In the genomic region with DNA sequence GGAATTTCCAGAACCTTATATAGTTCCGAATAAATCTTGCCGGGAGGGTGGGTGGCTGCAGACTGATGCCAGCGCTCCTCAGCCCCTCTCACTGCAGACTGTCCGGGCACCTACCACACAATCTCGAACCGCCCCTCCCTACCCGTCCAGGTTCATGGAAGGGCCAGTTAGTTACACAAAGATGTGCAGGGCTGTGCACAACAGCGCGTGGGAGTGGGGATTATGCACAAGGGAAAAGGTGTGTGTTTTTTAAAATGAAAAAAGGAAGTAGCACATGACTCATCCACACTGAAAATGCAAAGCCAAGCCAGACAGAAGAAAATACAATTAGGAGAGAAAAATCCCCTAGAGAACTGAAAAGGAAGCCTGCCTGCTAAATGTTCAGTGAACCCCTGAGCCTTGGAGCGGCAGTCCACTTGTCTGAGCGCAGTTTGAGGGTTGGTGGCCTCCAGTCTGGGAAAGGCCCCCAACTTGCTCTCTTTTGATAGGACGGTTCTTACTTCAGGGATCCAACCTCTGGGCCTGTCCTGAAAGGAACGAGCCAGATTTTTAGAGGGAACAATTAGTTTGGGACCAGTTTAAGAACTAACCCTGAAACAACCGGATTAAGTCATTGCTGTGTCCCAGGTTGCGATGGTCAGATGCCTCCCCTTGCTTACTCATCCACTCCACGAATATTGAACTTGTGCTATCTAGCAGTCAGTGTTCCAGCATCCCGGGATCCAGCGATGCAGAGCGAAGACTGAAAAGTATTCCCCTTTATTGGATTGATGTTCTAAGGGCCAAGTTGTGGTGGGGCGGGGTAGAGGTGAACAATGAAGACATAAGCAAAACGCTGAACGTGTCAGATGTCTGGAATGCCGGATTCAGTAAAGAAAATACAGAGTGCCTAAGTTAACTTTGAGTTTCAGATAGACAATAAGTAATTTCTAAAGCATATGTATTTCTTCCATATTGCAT, we compare ENCODE assay signal across 7 mouse cellular contexts.
DNase-seq lines count a peak whose midpoint lies in the region; ATAC-seq and TF ChIP-seq lines count a peak whose summit lies in the region.

No protein-coding gene starts in this region.

- WGBS in hindbrain, postnatal 0 days, result 37% methylated on average over 23 of the region's 23 CpGs
- 20% methylated on average over 23 of the region's 23 CpGs for WGBS in lung, embryonic 15.5 days
- WGBS in stomach, embryonic 16.5 days, result 19% methylated on average over 23 of the region's 23 CpGs

- DNase-seq in ES-E14 (ENCODE audit: low read depth, low spot score), result no peak
- DNase-seq in adrenal gland, postnatal 36 days, result peak; percentile 12 to 33
- DNase-seq in gastrocnemius, postnatal 14 days, result peak; percentile 45
- DNase-seq in hindbrain, postnatal 0 days (ENCODE audit: low spot score), result no peak
- no peak for DNase-seq in ovary, postnatal 10 days (ENCODE audit: low spot score)

- peak overlapping the region; percentile 85; the same call in 1 of the 2 replicates for H3K27ac ChIP-seq in ES-E14 (ENCODE audit: insufficient read depth, low read depth, low read length, poor library complexity, severe bottlenecking)
- no peak overlapping the region for H3K27ac ChIP-seq in hindbrain, postnatal 0 days
- peak overlapping the region; percentile 86 for H3K27ac ChIP-seq in lung, embryonic 15.5 days
- H3K27ac ChIP-seq in stomach, embryonic 16.5 days (ENCODE audit: low read length), result peak overlapping the region; percentile 95

- H3K4me2 ChIP-seq in hindbrain, postnatal 0 days (ENCODE audit: low read depth, low read length), result peak overlapping the region; percentile 86
- peak overlapping the region; percentile 76 for H3K4me2 ChIP-seq in lung, embryonic 15.5 days
- H3K4me2 ChIP-seq in stomach, embryonic 16.5 days (ENCODE audit: low read depth, low read length), result peak overlapping the region; percentile 71

- in situ Hi-C loops in ES-E14 (cut with MboI; ENCODE audit: low sequenced_read_pairs in 2 of 2, unreplicated experiment in 2 of 2), result no loop called here

- peaks cover 5% of the 10 kb centered on the region for H3K36me3 ChIP-seq in ES-E14 (ENCODE audit: control insufficient read depth, insufficient read depth, low read length, poor library complexity, severe bottlenecking)
- no peaks in the 10 kb centered on the region for H3K36me3 ChIP-seq in hindbrain, postnatal 0 days (ENCODE audit: insufficient read depth, low read length)
- H3K36me3 ChIP-seq in lung, embryonic 15.5 days, result no peaks in the 10 kb centered on the region
- no peaks in the 10 kb centered on the region for H3K36me3 ChIP-seq in stomach, embryonic 16.5 days (ENCODE audit: control insufficient read depth, insufficient read depth, low read length)

- intact Hi-C loops in gastrocnemius, postnatal 14 days (cut with DNase I; ENCODE audit: low total_unique reads), result no loop called here

- no peaks in the 10 kb centered on the region for H3K27me3 ChIP-seq in hindbrain, postnatal 0 days (ENCODE audit: insufficient read depth, low read length)
- no peaks in the 10 kb centered on the region for H3K27me3 ChIP-seq in lung, embryonic 15.5 days
- no peaks in the 10 kb centered on the region for H3K27me3 ChIP-seq in stomach, embryonic 16.5 days (ENCODE audit: control insufficient read depth, insufficient read depth, low read length)

- ATAC-seq in hindbrain, postnatal 0 days, result no peak
- 0 out of 2 replicates have a peak, but pooled peaks have one; percentile 39 for ATAC-seq in lung, embryonic 15.5 days (ENCODE audit: borderline replicate concordance, extremely low read depth, low FRiP score, low TSS enrichment)
- ATAC-seq in stomach, embryonic 16.5 days (ENCODE audit: insufficient read depth, low FRiP score), result peak; percentile 59

- peaks cover 5 to 18% of the 10 kb centered on the region in 2 experiments for H3K4me1 ChIP-seq in ES-E14 (ENCODE audit: control insufficient read depth in 2 of 2, insufficient read depth in 2 of 2, low read length in 2 of 2, poor library complexity in 1 of 2)
- 0 out of 2 replicates have a peak, but pooled peaks cover 3% of the 10 kb centered on the region for H3K4me1 ChIP-seq in hindbrain, postnatal 0 days (ENCODE audit: insufficient read depth, low read length)
- H3K4me1 ChIP-seq in lung, embryonic 15.5 days, result peaks cover 30% of the 10 kb centered on the region
- H3K4me1 ChIP-seq in stomach, embryonic 16.5 days (ENCODE audit: control insufficient read depth, insufficient read depth, low read length), result peaks cover 32% of the 10 kb centered on the region

- H3K9ac ChIP-seq in ES-E14 (ENCODE audit: insufficient read depth, low read depth, low read length, poor library complexity, severe bottlenecking), result peak overlapping the region; percentile 86
- H3K9ac ChIP-seq in hindbrain, postnatal 0 days (replicated peaks; ENCODE audit: low read length), result no peak overlapping the region
- peak overlapping the region; percentile 45 for H3K9ac ChIP-seq in lung, embryonic 15.5 days
- peak overlapping the region; percentile 78 for H3K9ac ChIP-seq in stomach, embryonic 16.5 days (ENCODE audit: low read length)

- TF ChIP-seq CTCF in hindbrain, postnatal 0 days (IDR thresholded peaks at IDR 0.05; ENCODE audit: low read depth), result no peak

- no peaks in the 10 kb centered on the region for H3K9me3 ChIP-seq in ES-E14 (ENCODE audit: control insufficient read depth, insufficient read depth, low read depth, low read length)
- H3K9me3 ChIP-seq in hindbrain, postnatal 0 days (ENCODE audit: low read length), result no peaks in the 10 kb centered on the region
- no peaks in the 10 kb centered on the region for H3K9me3 ChIP-seq in lung, embryonic 15.5 days
- no peaks in the 10 kb centered on the region for H3K9me3 ChIP-seq in stomach, embryonic 16.5 days (replicated peaks; ENCODE audit: control insufficient read depth, low read length)

- H3K4me3 ChIP-seq in ES-E14 (ENCODE audit: insufficient read depth in 1 of 2, low read depth in 1 of 2, low read length in 2 of 2, poor library complexity in 1 of 2, severe bottlenecking in 1 of 2), result peak overlapping the region; percentile 87 to 89
- H3K4me3 ChIP-seq in hindbrain, postnatal 0 days (ENCODE audit: low read length), result peak overlapping the region; percentile 43
- H3K4me3 ChIP-seq in lung, embryonic 15.5 days, result peak overlapping the region; percentile 50
- H3K4me3 ChIP-seq in stomach, embryonic 16.5 days (replicated peaks; ENCODE audit: low read length), result peak overlapping the region; percentile 65

TF ChIP-seq in ES-E14, 5 proteins besides CTCF, POLR2A, EP300 and RAD21:
- TF ChIP-seq ZC3H11A (IDR thresholded peaks at IDR 0.05; ENCODE audit: borderline replicate concordance, low read depth, low read length) (no peak), HCFC1 (IDR thresholded peaks at IDR 0.05; ENCODE audit: borderline replicate concordance, insufficient read depth, low read length) (no peak), MAFK (IDR thresholded peaks at IDR 0.05; ENCODE audit: insufficient read depth, low read depth, low read length) (no peak), ZNF384 (IDR thresholded peaks at IDR 0.05; ENCODE audit: low read depth, low read length) (no peak), CHD2 (IDR thresholded peaks at IDR 0.05; ENCODE audit: low read depth, low read length) (no peak)

Comparison
In these comparisons a context has a peak if more than half of its experiments do, and no peak if none do; other contexts are left out.
1. DNase-seq: peak in adrenal gland, postnatal 36 days (2 of 2) and gastrocnemius, postnatal 14 days (single experiment); none in ES-E14 (single experiment), hindbrain, postnatal 0 days (single experiment) and ovary, postnatal 10 days (single experiment).
2. Peak in every context shown above with its lines, with median percentiles within 50 percentile points of each other: H3K4me3 ChIP-seq and H3K4me2 ChIP-seq.